Mouse (Mus musculus) bone marrow, adult 2 months (tissue): Measurements from ENCODE around the gene Gm26657. TPM values are rescaled to one million over a fixed set of nuclear protein-coding genes. Genes with fewer than 3 reads are reported as not detected.

Experiments
- H3K27ac ChIP-seq: fragments of 200-500 bp; 2 replicates; pipeline ENCODE4 v1.5.1; 2012; ENCODE audit warnings: low read depth, mild to moderate bottlenecking, control low read depth, inconsistent platforms, low read length; ENCODE audit not compliant: control insufficient read depth, poor library complexity, insufficient read depth
- H3K4me1 ChIP-seq: fragments of 200-500 bp; 2 replicates; pipeline ENCODE4 v1.6.1; 2011; ENCODE audit warnings: low read length; ENCODE audit not compliant: control insufficient read depth, insufficient read depth
- H3K4me3 ChIP-seq: fragments of 200-500 bp; replicated peaks from 2 replicates; pipeline ENCODE3; 2011; ENCODE audit warnings: mild to moderate bottlenecking, low read depth, low read length, control low read depth; ENCODE audit not compliant: control insufficient read depth
- CTCF ChIP-seq: fragments of 200-500 bp; IDR thresholded peaks from 2 replicates; pipeline ENCODE4 v1.5.1; 2011; ENCODE audit warnings: low read length, control low read depth; ENCODE audit not compliant: control insufficient read depth, insufficient read depth
- POLR2A ChIP-seq: fragments of 200-500 bp; IDR thresholded peaks from 2 replicates; pipeline ENCODE4 v1.6.1; 2011; ENCODE audit warnings: low read depth, mild to moderate bottlenecking, control low read depth, low read length, borderline replicate concordance; ENCODE audit not compliant: control insufficient read depth
- WGBS: fragments of 180-500 bp; shearing (Covaris S2); methylation state at CpG from one replicate; pipeline ENCODE4 v1.1.7; 2018; 5-methylcytosine and 5-hydroxymethylcytosine counted together
- polyA plus RNA-seq: library from polyadenylated mRNA; stranded (reverse); fragments of >200 nt; gene quantifications from 2 replicates; pipeline ENCODE4 v1.2.4, GENCODE M21; 2011; ENCODE audit warnings: low replicate concordance; ENCODE audit not compliant: missing spikeins, insufficient read depth, insufficient read length

Gene Gm26657
- polyA plus RNA-seq, 1 experiment = not detected

- Histone ChIP-seq H3K27ac (no peak overlapping the region), H3K4me1 (no peaks in the 10 kb centered on the region; the same call in 1 of the 2 replicates), H3K4me3 (no peak overlapping the region)
- TF ChIP-seq CTCF (no peak), POLR2A (no peak)
- 73% methylated on average over 1 of the region's 1 CpGs for WGBS
These were observed 31.2 kb downstream of the Gm26657 start for GRCm38 (mm10) chr4:56771065-56771464.

Other genes starting within 250 kb of the Gm26657 start
- gene Actl7b, start 1.4 kb downstream of the Gm26657 start, polyA plus RNA-seq = 2.1 TPM in 1 of 2 replicates, not detected in the other
- not detected in 2 replicates for gene Actl7a, start 3.3 kb downstream of the Gm26657 start, polyA plus RNA-seq
- gene Elp1, start 62.3 kb downstream of the Gm26657 start, polyA plus RNA-seq = 20.2 and 44.5 TPM in 2 replicates
- gene Fam206a, start 62.3 kb downstream of the Gm26657 start, polyA plus RNA-seq = 3.7 and 4.2 TPM in 2 replicates
- gene Ctnnal1, start 125.1 kb downstream of the Gm26657 start, polyA plus RNA-seq = 5.8 and 9.5 TPM in 2 replicates
- gene Tmem245, start 207.4 kb downstream of the Gm26657 start, polyA plus RNA-seq = 5.0 and 8.5 TPM in 2 replicates